Mouse (Mus musculus) kidney, embryonic 14.5 days (tissue): Measurements from ENCODE around the gene Fbxo8. TPM values are rescaled to one million over a fixed set of nuclear protein-coding genes. Genes with fewer than 3 reads are reported as not detected.

Source experiments
- ATAC-seq: fragments of 200-750 bp; cut with Nextera tagmentation; 2 replicates; pipeline ENCODE4 v1.8.0; 2017; ENCODE audit warnings: moderate number of reproducible peaks, mild to moderate bottlenecking, moderate TSS enrichment, moderate library complexity; ENCODE audit not compliant: low FRiP score, low TSS enrichment
- H3K27ac ChIP-seq: fragments of 300-500 bp; sonication (generic); 2 replicates; pipeline ENCODE4 v1.5.1; 2014; ENCODE audit warnings: low read depth, mild to moderate bottlenecking, low read length, moderate library complexity, mixed read lengths
- H3K27me3 ChIP-seq: fragments of 300-500 bp; sonication (generic); 2 replicates; pipeline ENCODE4 v1.6.1; 2014; ENCODE audit warnings: mild to moderate bottlenecking, low read length; ENCODE audit not compliant: control insufficient read depth, insufficient read depth
- H3K36me3 ChIP-seq: fragments of 300-500 bp; sonication (generic); 2 replicates; pipeline ENCODE4 v1.6.1; 2014; ENCODE audit warnings: low read length, mixed read lengths; ENCODE audit not compliant: control insufficient read depth, insufficient read depth
- H3K4me1 ChIP-seq: fragments of 300-500 bp; sonication (generic); 2 replicates; pipeline ENCODE4 v1.6.1; 2014; ENCODE audit warnings: low read length, mixed read lengths; ENCODE audit not compliant: control insufficient read depth, insufficient read depth
- H3K4me2 ChIP-seq: fragments of 300-500 bp; sonication (generic); replicated peaks from 2 replicates; pipeline ENCODE4 v1.6.1; 2014; ENCODE audit warnings: low read depth, mild to moderate bottlenecking, low read length
- H3K4me3 ChIP-seq: fragments of 300-500 bp; sonication (generic); 2 replicates; pipeline ENCODE4 v1.5.1; 2014; ENCODE audit warnings: mild to moderate bottlenecking, low read length
- H3K9ac ChIP-seq: fragments of 300-500 bp; sonication (generic); 2 replicates; pipeline ENCODE4 v1.6.1; 2014; ENCODE audit warnings: low read depth, mild to moderate bottlenecking, low read length, moderate library complexity
- H3K9me3 ChIP-seq: fragments of 300-500 bp; sonication (generic); 2 replicates; pipeline ENCODE4 v1.6.1; 2016; ENCODE audit warnings: low read length; ENCODE audit not compliant: control insufficient read depth
- WGBS: fragments of 180-500 bp; shearing (Covaris S2); extraction: QIAGEN DNeasy Blood & Tissue Kit; methylation state at CpG from one replicate; pipeline ENCODE4 v1.1.7; 2014; 5-methylcytosine and 5-hydroxymethylcytosine counted together
- polyA plus RNA-seq: library from polyadenylated mRNA; unstranded; fragments of >200 nt; fragmentation: Nextera tagmentation; extraction: Ambion mirVana; gene quantifications from 2 replicates; pipeline ENCODE4 v1.2.1, GENCODE M21; 2014

The Fbxo8 gene
- polyA plus RNA-seq, 1 experiment from 2014 or later: 46.2 TPM

DNA sequence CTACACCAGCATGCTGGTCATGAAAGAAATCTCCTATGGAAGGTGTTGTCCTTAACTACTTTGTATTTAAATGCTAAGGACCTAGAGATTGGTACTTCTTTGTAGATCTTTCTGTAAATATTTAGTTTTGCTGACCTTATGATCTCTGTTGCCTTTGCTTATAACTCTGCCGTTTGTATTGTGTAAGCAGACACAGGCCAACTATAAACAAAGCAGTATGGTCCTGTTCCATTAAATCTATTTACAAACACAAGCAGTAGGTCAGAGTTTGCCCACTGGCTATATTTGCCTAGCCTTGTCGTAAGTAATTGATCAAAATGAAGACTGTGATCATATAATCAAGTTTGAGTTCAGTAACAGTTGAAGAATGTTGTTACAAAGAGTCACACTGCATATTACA is 38.1 kb downstream of the Fbxo8 start:
- no peaks in the 10 kb centered on the region for H3K36me3 ChIP-seq
- WGBS: 62% methylated on average over 2 of the region's 2 CpGs
- H3K9ac ChIP-seq: no peak overlapping the region
- H3K4me1 ChIP-seq: no peaks in the 10 kb centered on the region
- no peak overlapping the region for H3K27ac ChIP-seq
- H3K4me3 ChIP-seq: no peak overlapping the region
- no peak for ATAC-seq
- H3K27me3 ChIP-seq: no peaks in the 10 kb centered on the region
- no peaks in the 10 kb centered on the region for H3K9me3 ChIP-seq
- no peak overlapping the region for H3K4me2 ChIP-seq

DNA sequence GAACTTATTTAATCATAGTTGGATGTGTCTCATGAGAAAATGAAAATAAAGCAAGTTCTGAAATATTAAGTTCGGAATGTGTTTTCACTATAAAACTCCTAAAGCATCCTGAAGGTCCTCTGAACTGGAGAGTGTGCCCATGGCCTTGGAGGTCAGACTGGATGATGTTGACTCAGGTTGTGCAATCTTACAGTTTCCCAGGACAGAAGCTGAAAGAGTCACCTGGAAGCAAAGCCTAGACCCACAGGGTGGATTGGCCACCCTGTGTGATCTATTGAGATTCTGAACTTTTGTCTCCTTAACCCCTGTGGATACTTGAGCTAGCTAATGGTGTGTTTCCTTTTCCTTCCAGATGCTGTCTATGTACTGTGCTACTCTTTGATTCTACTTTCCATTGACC is 40.2 kb downstream of the Fbxo8 start:
- Histone ChIP-seq H3K27me3 (no peaks in the 10 kb centered on the region), H3K4me1 (no peaks in the 10 kb centered on the region), H3K36me3 (no peaks in the 10 kb centered on the region), H3K9ac (no peak overlapping the region), H3K27ac (no peak overlapping the region), H3K9me3 (no peaks in the 10 kb centered on the region), H3K4me2 (no peak overlapping the region), H3K4me3 (no peak overlapping the region)
- WGBS: 97% methylated on average over 1 of the region's 1 CpGs
- ATAC-seq: no peak

DNA sequence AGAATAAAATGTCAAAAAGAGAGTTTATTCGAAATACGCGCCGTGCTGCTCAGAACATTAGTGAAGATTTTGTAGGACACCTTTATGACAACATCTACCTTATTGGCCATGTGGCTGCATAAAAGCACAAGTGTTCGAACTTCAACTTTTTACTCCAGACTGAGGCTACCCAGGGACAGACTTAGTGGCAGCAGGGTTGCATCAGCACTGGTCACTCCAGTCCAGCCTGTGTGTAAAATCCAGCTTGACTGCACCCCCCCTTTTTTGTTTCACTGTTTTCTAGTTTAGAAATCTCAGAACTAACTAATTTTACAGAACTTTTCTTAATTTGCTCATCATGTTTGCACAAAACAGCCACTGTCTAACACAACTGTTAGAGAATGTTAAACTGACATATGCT is 40.6 kb downstream of the Fbxo8 start:
- Histone ChIP-seq H3K9ac (no peak overlapping the region), H3K27me3 (no peaks in the 10 kb centered on the region), H3K4me2 (no peak overlapping the region), H3K27ac (no peak overlapping the region), H3K4me3 (no peak overlapping the region), H3K4me1 (no peaks in the 10 kb centered on the region), H3K36me3 (no peaks in the 10 kb centered on the region), H3K9me3 (no peaks in the 10 kb centered on the region)
- ATAC-seq: no peak
- WGBS: 96% methylated on average over 5 of the region's 5 CpGs

DNA sequence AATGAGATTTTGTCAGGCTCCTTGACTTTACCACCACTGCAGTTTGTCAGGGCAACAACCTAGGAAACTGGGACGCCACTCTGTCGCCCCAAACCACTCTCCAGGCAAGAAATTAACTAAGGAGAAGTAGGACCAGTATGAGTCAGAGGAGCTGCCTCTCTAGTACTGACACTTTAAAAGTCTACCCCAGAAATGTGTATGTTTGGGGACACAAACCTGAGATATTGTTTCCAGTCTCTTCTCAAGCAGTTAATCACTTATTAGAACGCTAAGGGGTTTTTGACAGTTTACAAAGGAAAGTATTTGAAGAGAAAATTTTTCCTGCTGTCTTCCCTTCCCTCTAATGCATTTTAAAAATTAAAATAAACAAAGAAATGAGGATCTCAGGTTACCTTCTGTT is 55.6 kb downstream of the Fbxo8 start:
- Histone ChIP-seq H3K27me3 (no peaks in the 10 kb centered on the region), H3K4me2 (no peak overlapping the region), H3K4me1 (no peaks in the 10 kb centered on the region), H3K9ac (no peak overlapping the region), H3K36me3 (no peaks in the 10 kb centered on the region), H3K9me3 (no peaks in the 10 kb centered on the region), H3K4me3 (no peak overlapping the region), H3K27ac (no peak overlapping the region)
- 21% methylated on average over 3 of the region's 3 CpGs for WGBS
- ATAC-seq: no peak

DNA sequence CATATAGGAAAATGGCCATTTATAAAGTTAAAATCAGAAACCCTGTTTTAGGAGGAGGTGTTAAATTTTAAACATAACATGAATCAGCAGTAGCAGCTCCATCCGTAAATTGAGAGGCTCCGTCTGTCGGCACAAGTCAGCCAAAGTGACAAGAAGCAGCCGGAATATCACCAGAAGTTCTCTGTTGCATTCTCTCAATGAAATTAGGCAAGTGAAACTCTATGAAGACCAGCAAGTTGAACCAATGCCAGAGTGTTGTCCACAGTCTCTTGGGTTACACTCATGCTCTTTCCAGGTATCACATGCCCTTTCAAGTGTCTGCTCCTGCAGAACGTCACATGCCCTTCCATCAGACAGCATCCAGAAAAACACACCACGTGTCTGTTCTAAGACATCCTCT is 60.8 kb downstream of the Fbxo8 start:
- no peak overlapping the region for H3K4me2 ChIP-seq
- no peak for ATAC-seq
- no peak overlapping the region for H3K9ac ChIP-seq
- WGBS: 71% methylated on average over 6 of the region's 6 CpGs
- H3K4me1 ChIP-seq: no peaks in the 10 kb centered on the region
- H3K4me3 ChIP-seq: no peak overlapping the region
- no peaks in the 10 kb centered on the region for H3K9me3 ChIP-seq
- H3K36me3 ChIP-seq: no peaks in the 10 kb centered on the region
- H3K27me3 ChIP-seq: no peaks in the 10 kb centered on the region
- H3K27ac ChIP-seq: no peak overlapping the region

DNA sequence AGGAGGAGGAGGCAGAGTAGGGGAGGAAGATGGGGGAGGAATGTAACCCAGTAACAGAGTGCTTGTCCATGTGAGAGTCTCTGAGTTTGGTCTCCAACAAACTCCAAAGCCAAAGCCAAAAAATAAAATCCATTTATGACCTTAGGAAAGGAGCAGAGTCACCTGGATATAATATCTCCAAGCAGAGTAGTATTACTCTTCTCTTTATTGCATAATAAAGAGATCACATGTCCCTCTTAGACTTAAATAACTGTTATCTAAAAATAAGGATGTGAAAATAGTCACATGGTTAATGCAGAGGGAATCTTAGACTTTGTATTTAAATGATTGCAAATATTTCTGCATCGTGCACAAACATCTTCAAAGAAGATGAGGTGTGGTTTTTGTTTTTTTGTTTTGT is 63.3 kb downstream of the Fbxo8 start:
- Histone ChIP-seq H3K4me1 (no peaks in the 10 kb centered on the region), H3K27ac (no peak overlapping the region), H3K36me3 (no peaks in the 10 kb centered on the region), H3K4me3 (no peak overlapping the region), H3K27me3 (peaks cover 5% of the 10 kb centered on the region; the same call in 1 of the 2 replicates), H3K4me2 (no peak overlapping the region), H3K9me3 (no peaks in the 10 kb centered on the region), H3K9ac (no peak overlapping the region)
- ATAC-seq: no peak
- 89% methylated on average over 1 of the region's 1 CpGs for WGBS

DNA sequence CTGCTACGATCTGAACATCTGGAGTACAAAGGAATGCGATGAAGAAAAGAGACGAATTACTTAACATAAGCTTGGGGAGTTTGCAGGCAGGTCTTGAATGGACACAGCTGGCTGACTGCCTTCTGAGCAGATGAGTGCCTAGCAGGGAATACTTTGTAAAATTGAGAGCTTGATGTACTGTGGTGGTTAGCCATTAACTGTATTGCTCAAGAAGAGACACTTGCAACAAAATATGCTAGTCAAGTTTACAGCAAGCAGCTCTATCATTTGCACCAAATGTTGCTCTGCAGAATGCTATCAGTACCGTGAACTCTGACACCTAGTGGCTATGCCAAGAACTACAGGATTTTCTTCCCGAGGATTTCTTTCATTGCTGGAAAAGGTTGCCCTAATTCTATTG is 64.1 kb downstream of the Fbxo8 start:
- peak; percentile 40; the same call in 1 of the 2 replicates for ATAC-seq
- Histone ChIP-seq H3K36me3 (no peaks in the 10 kb centered on the region), H3K4me2 (no peak overlapping the region), H3K27me3 (peaks cover 12% of the 10 kb centered on the region), H3K4me3 (no peak overlapping the region), H3K27ac (no peak overlapping the region), H3K9me3 (no peaks in the 10 kb centered on the region), H3K9ac (no peak overlapping the region), H3K4me1 (no peaks in the 10 kb centered on the region)
- 14% methylated on average over 5 of the region's 5 CpGs for WGBS

DNA sequence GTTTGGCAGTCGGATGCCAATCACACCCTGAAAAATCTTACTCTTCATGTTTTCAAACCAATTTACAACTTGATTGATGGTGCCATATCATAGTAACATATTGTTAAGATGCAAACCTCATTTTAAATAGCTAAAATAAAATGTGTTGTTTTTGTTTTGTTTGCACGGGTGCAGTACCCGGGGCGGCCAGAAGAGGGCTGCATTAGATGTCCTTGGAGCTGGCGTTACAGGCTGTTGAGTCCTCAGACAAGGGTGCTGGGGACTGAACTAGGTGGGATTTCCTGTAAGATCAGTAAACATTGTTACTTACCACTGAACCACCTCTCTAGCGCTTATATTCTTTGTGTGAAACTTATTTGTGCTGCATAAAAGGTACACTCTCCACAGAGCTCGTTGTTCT is 65.4 kb downstream of the Fbxo8 start:
- H3K9me3 ChIP-seq: no peaks in the 10 kb centered on the region
- H3K27ac ChIP-seq: no peak overlapping the region
- no peak for ATAC-seq
- 31% methylated on average over 7 of the region's 7 CpGs for WGBS
- no peak overlapping the region for H3K4me3 ChIP-seq
- no peak overlapping the region for H3K9ac ChIP-seq
- H3K36me3 ChIP-seq: no peaks in the 10 kb centered on the region
- H3K4me1 ChIP-seq: no peaks in the 10 kb centered on the region
- no peak overlapping the region for H3K4me2 ChIP-seq
- peaks cover 24% of the 10 kb centered on the region for H3K27me3 ChIP-seq

DNA sequence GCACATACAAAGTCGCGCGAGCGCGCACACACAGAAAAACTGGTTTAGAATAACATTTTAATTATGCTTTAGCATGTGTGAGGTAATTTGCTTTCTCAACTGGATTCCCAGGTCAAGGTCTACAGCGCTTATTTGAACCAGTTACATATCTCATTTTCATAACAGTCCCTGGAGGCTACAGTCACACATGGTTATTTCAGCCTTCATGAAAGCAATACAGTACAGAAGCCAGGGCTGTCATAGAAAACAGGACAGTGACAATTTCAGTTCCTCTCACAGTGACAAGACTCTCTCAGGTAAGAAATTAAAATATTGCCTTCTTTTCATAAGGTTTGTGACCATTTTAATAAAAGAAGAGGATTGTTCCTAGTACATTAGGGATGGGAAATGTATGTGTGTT is 66.4 kb downstream of the Fbxo8 start:
- Histone ChIP-seq H3K4me3 (no peak overlapping the region), H3K4me2 (no peak overlapping the region), H3K9me3 (no peaks in the 10 kb centered on the region), H3K27ac (no peak overlapping the region), H3K27me3 (peaks cover 25% of the 10 kb centered on the region), H3K36me3 (no peaks in the 10 kb centered on the region), H3K9ac (no peak overlapping the region), H3K4me1 (no peaks in the 10 kb centered on the region)
- no peak for ATAC-seq
- 94% methylated on average over 6 of the region's 6 CpGs for WGBS

DNA sequence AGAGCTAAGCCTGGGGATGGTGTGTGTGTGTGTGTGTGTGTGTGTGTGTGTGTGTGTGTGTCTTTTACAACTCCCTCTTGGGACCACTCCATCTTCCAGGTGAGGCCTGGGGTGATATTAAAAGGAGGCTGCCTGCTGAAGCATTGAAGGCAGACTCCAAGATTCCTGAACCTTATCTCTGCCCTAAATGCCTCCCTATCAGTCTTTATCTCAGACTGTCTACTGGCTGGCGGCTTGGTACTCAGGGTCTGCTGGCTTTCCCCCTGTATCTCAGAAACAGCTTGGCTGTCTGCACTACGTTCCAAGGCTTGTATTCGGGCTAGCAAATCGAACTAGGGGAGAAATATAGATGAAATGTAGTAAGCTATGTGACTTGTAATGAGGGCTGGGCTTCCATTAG is 68.2 kb downstream of the Fbxo8 start:
- Histone ChIP-seq H3K9ac (no peak overlapping the region), H3K4me3 (no peak overlapping the region), H3K4me1 (no peaks in the 10 kb centered on the region), H3K27ac (no peak overlapping the region), H3K36me3 (no peaks in the 10 kb centered on the region), H3K27me3 (peaks cover 40% of the 10 kb centered on the region), H3K4me2 (no peak overlapping the region), H3K9me3 (no peaks in the 10 kb centered on the region)
- WGBS: 20% methylated on average over 4 of the region's 4 CpGs
- ATAC-seq: no peak
